Mouse (Mus musculus) neural tube, embryonic 15.5 days (tissue): Measurements from ENCODE around the gene Msi2. TPM values are rescaled to one million over a fixed set of nuclear protein-coding genes. Genes with fewer than 3 reads are reported as not detected.

Experiments used
- ATAC-seq: fragments of 200-750 bp; cut with Nextera tagmentation; 2 replicates; pipeline ENCODE4 v1.8.0; 2017; ENCODE audit warnings: mild to moderate bottlenecking, moderate TSS enrichment, moderate library complexity; ENCODE audit not compliant: low FRiP score
- H3K27ac ChIP-seq: fragments of 300-500 bp; sonication (generic); replicated peaks from 2 replicates; pipeline ENCODE4 v1.5.1; 2015; ENCODE audit warnings: mild to moderate bottlenecking, inconsistent platforms
- H3K27me3 ChIP-seq: fragments of 300-500 bp; sonication (generic); replicated peaks from 2 replicates; pipeline ENCODE4 v1.6.1; 2015; ENCODE audit warnings: inconsistent platforms
- H3K36me3 ChIP-seq: fragments of 300-500 bp; sonication (generic); 2 replicates; pipeline ENCODE4 v1.6.1; 2015; ENCODE audit warnings: inconsistent platforms
- H3K4me1 ChIP-seq: fragments of 300-500 bp; sonication (generic); 2 replicates; pipeline ENCODE4 v1.6.1; 2015; ENCODE audit warnings: inconsistent platforms
- H3K4me2 ChIP-seq: fragments of 300-500 bp; sonication (generic); 2 replicates; pipeline ENCODE4 v1.6.1; 2015; ENCODE audit warnings: inconsistent platforms, mild to moderate bottlenecking, moderate library complexity
- H3K4me3 ChIP-seq: fragments of 300-500 bp; sonication (generic); replicated peaks from 2 replicates; pipeline ENCODE4 v1.5.1; 2015; ENCODE audit warnings: mild to moderate bottlenecking, inconsistent platforms
- H3K9ac ChIP-seq: fragments of 300-500 bp; sonication (generic); replicated peaks from 2 replicates; pipeline ENCODE4 v1.6.1; 2015; ENCODE audit warnings: mild to moderate bottlenecking, inconsistent platforms
- H3K9me3 ChIP-seq: fragments of 300-500 bp; sonication (generic); replicated peaks from 2 replicates; pipeline ENCODE4 v1.6.1; 2016; ENCODE audit warnings: inconsistent platforms
- WGBS: fragments of 180-500 bp; shearing (Covaris S2); methylation state at CpG from one replicate; pipeline ENCODE4 v1.1.7; 2015; ENCODE audit warnings: mixed read lengths; 5-methylcytosine and 5-hydroxymethylcytosine counted together
- polyA plus RNA-seq: library from polyadenylated mRNA; unstranded; fragments of >200 nt; fragmentation: Nextera tagmentation; extraction: Ambion mirVana; gene quantifications from 2 replicates; pipeline ENCODE4 v1.2.1, GENCODE M21; 2015

The Msi2 gene
- polyA plus RNA-seq, 1 experiment from 2014 or later, result 20.7 TPM

DNA sequence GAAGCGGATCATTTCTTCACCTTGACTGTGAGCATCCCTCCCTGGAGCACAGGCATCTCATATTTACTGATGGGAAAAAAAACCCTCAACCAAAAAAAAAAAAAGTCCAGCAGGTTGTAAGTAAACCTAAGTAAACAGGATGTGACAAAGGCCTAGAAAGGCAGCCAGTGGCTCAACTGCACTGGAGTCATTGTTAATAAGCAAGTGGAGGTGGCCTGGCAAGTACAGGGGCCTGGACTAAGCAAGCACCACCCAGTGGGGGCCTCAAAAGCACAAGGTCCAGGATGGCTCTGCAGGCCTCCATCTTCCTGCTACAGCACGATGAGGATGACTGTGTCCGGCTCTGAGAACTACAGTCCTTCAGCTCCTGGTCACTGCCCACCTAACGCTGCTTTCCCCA is 89.1 kb downstream of the Msi2 start:
- no peaks in the 10 kb centered on the region for H3K27me3 ChIP-seq
- H3K4me3 ChIP-seq, result no peak overlapping the region
- H3K36me3 ChIP-seq, result no peaks in the 10 kb centered on the region
- 0 out of 2 replicates have a peak overlapping the region, but pooled peaks have one; percentile 10 for H3K9ac ChIP-seq
- no peak overlapping the region for H3K4me2 ChIP-seq
- 50% methylated on average over 4 of the region's 4 CpGs for WGBS
- no peak for ATAC-seq
- peak overlapping the region; percentile 78 for H3K27ac ChIP-seq
- H3K9me3 ChIP-seq, result no peaks in the 10 kb centered on the region
- H3K4me1 ChIP-seq, result peaks cover 42% of the 10 kb centered on the region

- Histone ChIP-seq H3K4me1 (peaks cover 45% of the 10 kb centered on the region), H3K27ac (peak overlapping the region; percentile 78), H3K9me3 (no peaks in the 10 kb centered on the region), H3K9ac (no peak overlapping the region), H3K4me3 (no peak overlapping the region), H3K4me2 (no peak overlapping the region), H3K27me3 (no peaks in the 10 kb centered on the region), H3K36me3 (no peaks in the 10 kb centered on the region)
- ATAC-seq, result no peak
- WGBS, result 68% methylated on average over 3 of the region's 3 CpGs
These were observed 89.6 kb downstream of the Msi2 start for GRCm38 (mm10) chr11:88628676-88629075.

- H3K9ac ChIP-seq, result no peak overlapping the region
- WGBS, result 68% methylated on average over 7 of the region's 7 CpGs
- no peaks in the 10 kb centered on the region for H3K36me3 ChIP-seq
- H3K4me3 ChIP-seq, result no peak overlapping the region
- H3K4me2 ChIP-seq, result no peak overlapping the region
- ATAC-seq, result no peak
- peaks cover 56% of the 10 kb centered on the region for H3K4me1 ChIP-seq
- H3K9me3 ChIP-seq, result no peaks in the 10 kb centered on the region
- H3K27ac ChIP-seq, result peak overlapping the region; percentile 6; the same call in 1 of the 2 replicates
- H3K27me3 ChIP-seq, result no peaks in the 10 kb centered on the region
These were observed 91.0 kb downstream of the Msi2 start for GRCm38 (mm10) chr11:88627327-88627726.

- WGBS, result 55% methylated on average over 8 of the region's 8 CpGs
- Histone ChIP-seq H3K9me3 (no peaks in the 10 kb centered on the region), H3K27me3 (no peaks in the 10 kb centered on the region), H3K4me2 (no peak overlapping the region), H3K9ac (no peak overlapping the region), H3K27ac (no peak overlapping the region; the same call in 1 of the 2 replicates), H3K36me3 (no peaks in the 10 kb centered on the region), H3K4me3 (no peak overlapping the region), H3K4me1 (peaks cover 62% of the 10 kb centered on the region)
- no peak for ATAC-seq
These were observed 91.7 kb downstream of the Msi2 start for GRCm38 (mm10) chr11:88626576-88626975.

GRCm38 (mm10) chr11:88626061-88626460 is 92.3 kb downstream of the Msi2 start:
- Histone ChIP-seq H3K4me3 (no peak overlapping the region), H3K4me1 (peaks cover 67% of the 10 kb centered on the region), H3K27me3 (no peaks in the 10 kb centered on the region), H3K4me2 (no peak overlapping the region), H3K27ac (no peak overlapping the region), H3K9ac (no peak overlapping the region), H3K9me3 (no peaks in the 10 kb centered on the region), H3K36me3 (no peaks in the 10 kb centered on the region)
- no peak for ATAC-seq
- WGBS, result 71% methylated on average over 9 of the region's 9 CpGs

- Histone ChIP-seq H3K36me3 (no peaks in the 10 kb centered on the region), H3K4me1 (peaks cover 74% of the 10 kb centered on the region), H3K4me2 (no peak overlapping the region), H3K27ac (0 out of 2 replicates have a peak overlapping the region, but pooled peaks have one; percentile 3), H3K27me3 (no peaks in the 10 kb centered on the region), H3K9ac (no peak overlapping the region), H3K9me3 (no peaks in the 10 kb centered on the region), H3K4me3 (no peak overlapping the region)
- whole genome bisulfite sequencing, result 42% methylated on average over 14 of the region's 14 CpGs
- ATAC-seq, result no peak
These were observed 93.2 kb downstream of the Msi2 start for GRCm38 (mm10) chr11:88625063-88625462.

DNA sequence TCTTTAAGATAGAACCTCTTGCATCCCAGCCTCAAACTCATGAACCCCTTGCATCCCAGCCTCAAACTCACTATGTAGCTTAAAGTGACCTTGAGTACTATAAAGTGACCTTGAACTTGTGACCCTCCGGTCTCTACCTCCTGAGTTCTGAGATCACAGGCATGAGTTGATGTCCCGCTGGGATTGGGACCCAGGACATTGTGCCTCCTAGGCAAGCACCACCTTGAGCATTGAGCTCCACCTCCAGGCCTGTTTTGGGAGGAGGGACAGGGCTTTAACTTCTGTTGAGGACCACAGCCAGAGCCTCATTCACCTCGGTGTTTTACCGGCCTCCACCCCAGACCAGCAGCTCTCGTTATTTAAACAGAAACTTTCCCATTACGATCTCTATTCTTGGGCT is 93.7 kb downstream of the Msi2 start:
- H3K9ac ChIP-seq, result no peak overlapping the region
- H3K27ac ChIP-seq, result 0 out of 2 replicates have a peak overlapping the region, but pooled peaks have one; percentile 3
- WGBS, result 71% methylated on average over 6 of the region's 6 CpGs
- H3K36me3 ChIP-seq, result no peaks in the 10 kb centered on the region
- no peaks in the 10 kb centered on the region for H3K9me3 ChIP-seq
- no peaks in the 10 kb centered on the region for H3K27me3 ChIP-seq
- H3K4me3 ChIP-seq, result no peak overlapping the region
- ATAC-seq, result no peak
- H3K4me1 ChIP-seq, result peaks cover 77% of the 10 kb centered on the region
- no peak overlapping the region for H3K4me2 ChIP-seq

- Histone ChIP-seq H3K27me3 (no peaks in the 10 kb centered on the region), H3K9ac (no peak overlapping the region), H3K27ac (no peak overlapping the region), H3K4me3 (no peak overlapping the region), H3K36me3 (no peaks in the 10 kb centered on the region), H3K4me2 (no peak overlapping the region), H3K9me3 (no peaks in the 10 kb centered on the region), H3K4me1 (peaks cover 81% of the 10 kb centered on the region)
- ATAC-seq, result no peak
- 81% methylated on average over 6 of the region's 6 CpGs for WGBS
These were observed 94.6 kb downstream of the Msi2 start for GRCm38 (mm10) chr11:88623671-88624070.

DNA sequence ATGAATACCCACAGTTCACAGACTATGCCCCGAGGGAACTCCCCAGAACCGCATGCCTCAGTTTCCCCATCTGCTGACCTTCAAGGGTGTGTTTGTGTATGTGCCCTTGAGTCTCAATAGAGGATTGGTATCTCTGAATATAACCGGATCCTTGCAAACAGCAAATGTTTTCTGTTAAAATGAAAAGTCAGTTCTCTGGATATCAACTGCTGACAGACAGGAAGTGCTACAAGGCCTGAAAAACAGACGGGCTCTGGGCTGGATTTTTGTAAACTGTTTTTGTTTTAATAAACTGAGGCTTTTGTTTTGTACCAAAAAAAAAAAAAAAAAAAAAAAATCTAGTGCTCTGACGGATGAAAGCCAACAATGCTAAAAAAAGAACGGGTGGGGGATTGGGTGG is 95.8 kb downstream of the Msi2 start:
- Histone ChIP-seq H3K27ac (no peak overlapping the region), H3K36me3 (no peaks in the 10 kb centered on the region), H3K9me3 (no peaks in the 10 kb centered on the region), H3K9ac (no peak overlapping the region), H3K27me3 (no peaks in the 10 kb centered on the region), H3K4me2 (no peak overlapping the region), H3K4me3 (no peak overlapping the region), H3K4me1 (peaks cover 86% of the 10 kb centered on the region)
- ATAC-seq, result no peak
- 56% methylated on average over 6 of the region's 6 CpGs for WGBS

DNA sequence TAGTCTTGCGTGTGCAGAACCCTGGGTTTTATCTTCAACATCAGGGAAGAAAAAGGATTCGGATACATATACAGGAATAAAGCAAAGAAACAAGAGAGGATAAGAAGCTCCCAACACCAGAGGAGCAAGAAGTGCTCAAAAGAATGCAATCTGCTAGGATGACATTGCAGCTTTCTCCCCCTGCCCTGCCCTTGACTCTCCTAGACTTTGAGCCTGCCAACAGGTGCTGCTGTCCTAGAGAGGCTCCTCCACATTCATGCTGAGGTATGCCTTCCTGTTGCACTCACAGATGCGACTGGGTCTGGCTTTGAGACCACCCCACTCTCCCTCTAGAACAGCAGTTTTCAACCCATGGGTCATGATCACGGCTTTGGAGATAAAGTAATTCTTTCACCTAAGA is 96.5 kb downstream of the Msi2 start:
- no peak for ATAC-seq
- H3K4me1 ChIP-seq, result peaks cover 88% of the 10 kb centered on the region
- H3K9me3 ChIP-seq, result no peaks in the 10 kb centered on the region
- H3K4me2 ChIP-seq, result no peak overlapping the region
- 84% methylated on average over 4 of the region's 4 CpGs for WGBS
- H3K36me3 ChIP-seq, result no peaks in the 10 kb centered on the region
- no peak overlapping the region for H3K4me3 ChIP-seq
- H3K9ac ChIP-seq, result no peak overlapping the region
- no peak overlapping the region for H3K27ac ChIP-seq
- H3K27me3 ChIP-seq, result no peaks in the 10 kb centered on the region

DNA sequence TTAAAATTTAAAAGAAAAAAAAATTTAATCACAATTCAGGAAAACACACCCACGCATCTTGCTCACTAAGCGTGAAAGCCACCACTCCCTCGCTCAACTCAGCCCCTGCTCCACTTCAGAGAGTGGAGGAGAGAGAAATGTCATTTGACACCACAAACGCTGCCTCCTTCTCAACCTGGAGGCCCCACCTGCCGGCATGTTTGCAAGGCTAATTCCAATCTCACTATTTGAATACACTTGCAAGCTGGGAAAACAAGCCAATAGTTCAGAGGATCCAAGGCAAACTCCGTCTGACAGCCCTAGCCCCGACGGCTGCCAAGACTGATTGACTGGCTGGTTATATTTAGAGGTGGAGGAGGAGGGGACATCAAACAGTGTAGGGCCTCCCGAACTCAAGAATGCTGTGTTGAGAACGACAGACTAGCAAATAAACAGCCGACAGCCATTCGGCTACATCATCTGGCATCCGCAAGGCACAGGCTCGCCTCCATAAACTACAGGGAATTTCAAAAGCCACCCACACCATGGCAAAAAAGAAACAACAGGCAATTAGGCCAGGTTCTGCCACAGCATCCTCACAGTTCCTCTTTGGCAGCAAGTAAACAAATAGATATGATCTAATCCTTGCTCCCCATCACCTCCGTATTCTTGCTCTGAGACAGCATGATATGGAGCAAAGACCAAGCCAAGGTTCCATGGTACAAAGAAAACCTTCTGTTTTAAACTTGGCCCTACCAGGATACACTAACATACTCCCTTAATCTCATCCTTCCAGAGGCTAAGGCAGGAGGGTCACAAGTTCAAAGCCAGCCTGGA is 97.9 kb downstream of the Msi2 start:
- no peaks in the 10 kb centered on the region for H3K36me3 ChIP-seq
- H3K27me3 ChIP-seq, result no peaks in the 10 kb centered on the region
- H3K4me3 ChIP-seq, result no peak overlapping the region
- ATAC-seq, result no peak
- WGBS, result 22% methylated on average over 15 of the region's 15 CpGs
- peak overlapping the region; percentile 30; the same call in 1 of the 2 replicates for H3K27ac ChIP-seq
- no peak overlapping the region for H3K4me2 ChIP-seq
- H3K9ac ChIP-seq, result no peak overlapping the region
- H3K9me3 ChIP-seq, result no peaks in the 10 kb centered on the region
- peaks cover 76% of the 10 kb centered on the region for H3K4me1 ChIP-seq

DNA sequence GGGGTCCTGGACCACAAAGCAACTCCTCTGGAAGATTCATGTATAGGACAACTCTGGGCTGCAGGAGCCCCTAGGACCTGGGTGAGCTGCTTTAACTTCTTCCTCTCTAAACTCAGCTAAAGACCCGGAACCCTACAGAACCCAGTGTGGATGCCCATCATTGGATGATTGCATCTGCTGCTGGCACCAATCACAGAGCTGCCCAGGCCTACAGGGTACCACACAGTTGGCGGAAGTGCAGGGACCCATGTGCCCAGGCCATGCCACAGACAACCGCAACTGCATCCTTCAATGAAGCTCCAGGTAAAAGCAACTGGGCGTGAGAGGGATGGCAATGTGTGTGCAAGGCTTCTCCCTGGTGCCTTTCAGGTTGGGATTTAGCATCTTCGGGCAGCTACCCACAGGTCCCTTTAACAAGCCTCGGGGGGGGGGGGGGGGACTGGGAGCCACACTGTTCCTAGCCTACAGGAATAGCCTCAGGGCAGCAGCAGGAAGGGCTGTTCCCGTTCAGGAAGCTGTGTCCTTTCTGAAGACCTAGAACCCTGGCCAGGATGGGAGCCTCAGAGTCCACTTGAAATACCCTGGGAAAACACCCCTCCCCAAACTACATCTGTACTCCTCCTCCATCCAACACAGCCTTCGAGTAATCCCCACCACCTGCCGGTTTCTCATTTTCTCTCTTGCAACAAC is 98.7 kb downstream of the Msi2 start:
- WGBS, result 63% methylated on average over 9 of the region's 9 CpGs
- Histone ChIP-seq H3K27ac (peak overlapping the region; percentile 65), H3K9ac (no peak overlapping the region), H3K27me3 (no peaks in the 10 kb centered on the region), H3K4me1 (peaks cover 69% of the 10 kb centered on the region), H3K4me2 (no peak overlapping the region), H3K9me3 (no peaks in the 10 kb centered on the region), H3K36me3 (no peaks in the 10 kb centered on the region), H3K4me3 (no peak overlapping the region)
- ATAC-seq, result no peak
